Mouse (Mus musculus) embryo, embryonic 11 days (tissue): ENCODE measurements around the gene Dcxr.
A peak's percentile ranks its signal among the peaks of the same experiment; 100 is the strongest.
"Not testable (repeated sequence)": the region's sequence is repeated elsewhere in the genome, so short reads cannot be mapped to it uniquely, and the experiment has no call there.

Experiments
- DNase-seq: peaks from one replicate; pipeline ENCODE4 v3.0.0-alpha.2; 2015

Dcxr gene

DNA sequence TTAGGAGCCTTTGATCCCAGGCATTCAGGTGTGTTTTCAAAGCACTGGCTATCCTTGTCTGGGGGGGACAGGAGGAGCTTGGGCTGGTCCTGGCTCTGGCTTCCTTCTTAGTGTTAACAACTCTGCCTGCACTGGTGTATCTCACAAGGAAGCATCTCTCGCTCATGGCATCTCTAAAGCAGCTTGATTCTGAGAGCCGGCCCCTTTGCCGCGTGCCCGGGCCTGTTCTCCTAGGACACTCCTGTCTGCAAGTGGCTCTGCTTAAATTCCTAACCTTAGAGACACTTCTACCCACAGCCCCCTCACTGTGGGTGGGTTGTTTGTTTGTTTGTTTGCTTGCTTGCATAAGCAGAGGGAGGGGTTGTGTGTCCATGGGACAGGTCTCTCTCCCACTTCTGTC lies 19.1 kb downstream of the Dcxr start:
- no peak for DNase-seq

DNA sequence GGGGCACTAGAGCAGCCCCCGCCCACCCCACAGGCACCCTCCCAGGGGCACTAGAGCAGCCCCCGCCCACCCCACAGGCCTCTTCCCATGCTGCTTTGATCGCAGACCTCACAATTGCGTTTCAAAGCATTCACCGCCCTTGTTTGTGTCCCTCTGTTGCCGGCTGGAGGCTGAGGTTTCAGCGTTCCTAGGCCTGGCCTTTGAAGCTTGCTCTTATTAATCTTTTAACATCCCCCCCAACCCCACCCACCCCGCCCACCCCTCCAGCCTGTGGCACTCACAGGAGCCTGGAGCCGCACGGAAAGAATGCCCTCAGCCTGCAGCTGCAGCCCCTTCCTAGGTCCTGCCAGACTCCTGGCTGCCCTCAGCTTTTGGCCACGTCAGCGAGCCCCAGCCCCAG lies 19.9 kb downstream of the Dcxr start:
- peak; percentile 67 for DNase-seq

GRCm38 (mm10) chr11:120706120-120706519 lies 21.0 kb downstream of the Dcxr start:
- no peak for DNase-seq

DNA sequence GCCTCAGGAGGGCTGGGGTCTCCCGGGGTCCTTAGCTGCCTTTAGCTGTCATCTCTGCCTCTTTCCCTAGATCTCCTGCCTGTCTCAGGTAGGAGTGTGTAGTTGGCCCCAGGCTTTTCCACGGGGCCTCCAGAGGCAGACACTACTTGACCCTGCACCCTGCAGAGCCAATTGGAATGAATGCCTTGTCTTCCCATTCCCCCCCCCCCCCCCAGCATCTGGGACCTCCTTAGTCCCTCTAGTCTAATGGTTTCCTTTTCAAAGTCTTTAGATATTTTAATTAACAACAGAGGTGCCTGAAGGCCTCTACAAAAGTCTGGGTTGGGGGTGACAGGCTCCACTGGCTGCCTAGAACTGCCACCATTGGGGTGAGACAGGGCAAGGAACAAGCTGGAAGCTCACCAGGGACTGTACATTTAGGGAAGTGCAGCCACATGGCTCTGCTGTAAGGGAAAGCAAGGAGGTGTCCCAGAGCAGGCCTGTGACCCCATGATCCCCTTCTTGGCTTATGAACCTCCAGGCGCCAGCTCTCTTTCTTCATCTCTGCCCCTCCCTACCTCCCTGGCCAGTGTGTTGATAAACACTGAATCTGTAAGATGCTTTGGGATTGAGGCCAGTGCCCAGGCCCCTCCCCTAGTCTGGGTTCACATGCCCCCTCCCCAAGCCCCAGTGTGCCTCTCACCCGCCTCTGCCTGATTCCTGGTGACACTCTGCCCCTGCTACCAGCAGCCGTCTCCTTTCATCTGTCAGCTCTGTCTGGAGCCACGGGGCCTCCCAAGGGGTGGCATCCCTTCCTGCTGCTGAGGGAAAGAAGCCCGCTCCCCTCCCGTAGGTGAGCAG lies 22.4 kb downstream of the Dcxr start:
- peak; percentile 61 for DNase-seq

DNA sequence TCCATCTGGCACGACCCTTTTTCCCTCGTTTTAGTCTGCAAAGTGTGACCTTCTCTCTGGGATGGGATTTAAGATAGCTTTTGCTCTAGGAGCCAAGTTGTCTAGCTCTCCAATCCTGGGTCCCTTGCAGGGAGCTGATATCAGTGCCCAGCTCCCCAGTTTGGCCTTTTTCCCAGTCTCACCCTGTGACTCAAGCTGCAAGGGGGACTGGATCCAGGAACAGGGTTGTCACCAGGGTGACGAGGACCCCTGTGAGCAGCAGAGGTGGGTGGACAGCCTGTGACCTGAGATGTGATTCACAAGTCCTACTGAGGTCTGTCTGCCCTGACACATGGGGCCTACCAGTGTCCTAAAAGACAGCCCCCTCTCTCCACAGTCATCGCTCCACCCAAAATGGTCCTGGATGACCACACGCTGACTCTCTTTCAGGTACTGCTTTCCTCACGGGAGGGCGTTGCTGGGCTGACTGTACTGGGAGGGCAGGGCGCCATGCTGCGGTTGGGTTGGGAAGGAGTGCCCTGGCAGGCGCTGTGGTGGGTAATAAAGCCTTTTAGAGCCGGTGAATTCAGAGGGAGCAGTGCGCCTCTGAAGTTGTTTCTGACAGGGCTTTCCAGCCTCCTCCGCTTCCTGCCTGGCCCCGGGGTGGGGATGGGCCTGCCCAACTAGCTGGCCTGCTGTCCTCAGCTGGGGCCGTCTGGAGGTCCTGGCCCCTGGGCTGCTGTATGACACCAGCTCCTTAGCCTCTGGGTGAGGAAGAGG lies 23.2 kb downstream of the Dcxr start:
- peak; percentile 29 for DNase-seq

DNA sequence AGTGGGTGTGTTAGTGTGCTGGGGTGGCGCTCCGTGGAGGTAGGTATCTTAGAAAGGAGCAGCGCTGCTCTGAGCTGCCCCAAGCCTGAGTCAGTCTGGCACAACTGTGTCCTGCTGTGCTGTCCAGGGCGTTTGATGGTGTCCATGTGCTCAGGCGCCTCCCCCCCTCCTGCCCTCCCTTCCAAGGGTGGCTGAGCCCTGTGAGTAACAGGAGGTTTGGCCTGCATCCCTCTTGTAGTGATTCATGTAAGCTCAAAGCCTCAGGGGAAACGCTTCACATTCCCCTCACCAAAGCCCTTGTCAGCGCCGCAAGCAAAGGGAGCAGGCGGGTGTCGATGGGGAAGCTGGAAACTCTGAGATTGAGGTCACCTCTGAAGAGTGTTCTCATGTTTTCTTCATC lies 29.3 kb downstream of the Dcxr start:
- DNase-seq, result peak; percentile 29

- DNase-seq, result no peak
Observed at GRCm38 (mm10) chr11:120696568-120696967, 30.5 kb downstream of the Dcxr start.

DNA sequence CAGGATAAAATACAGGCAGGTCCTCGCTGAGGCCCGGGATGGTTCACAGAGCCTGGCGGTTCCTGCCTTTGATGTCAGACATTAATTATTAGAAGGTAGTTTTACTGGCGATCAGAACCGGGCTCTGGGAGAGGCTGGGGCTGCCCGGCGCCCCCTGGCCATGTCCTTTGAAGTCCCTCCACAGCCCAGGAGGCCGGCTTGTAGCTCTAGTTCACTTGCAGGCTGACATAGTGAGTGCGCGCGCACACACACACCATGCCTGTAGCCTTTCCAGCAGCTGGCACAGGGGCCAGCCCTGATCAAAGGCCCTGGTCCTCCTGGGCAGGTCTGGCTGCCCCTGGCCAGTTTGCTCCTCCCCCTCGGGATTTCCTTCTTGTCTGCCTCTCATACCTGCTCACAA lies 31.4 kb downstream of the Dcxr start:
- peak; percentile 79 for DNase-seq

DNA sequence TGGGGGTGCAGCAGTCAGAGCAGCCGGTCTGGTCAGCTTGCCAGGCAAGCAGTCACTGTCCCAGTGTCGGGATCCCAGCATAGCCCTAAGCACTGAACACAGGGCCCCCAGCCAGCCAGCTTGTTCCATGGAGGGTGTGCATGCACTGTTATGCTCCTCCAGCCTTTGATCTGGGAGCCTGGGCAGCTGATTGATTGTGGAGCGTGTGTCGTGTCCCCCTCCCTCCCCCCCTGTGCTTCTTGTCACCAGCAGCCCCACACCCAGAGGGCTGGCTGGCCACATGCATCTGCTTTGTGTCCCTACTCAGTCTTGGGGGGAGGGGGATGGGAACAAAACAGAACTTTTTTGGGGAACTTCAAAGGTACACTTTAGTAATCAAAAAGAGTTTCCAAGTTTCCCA lies 31.9 kb downstream of the Dcxr start:
- peak; percentile 76 for DNase-seq

DNA sequence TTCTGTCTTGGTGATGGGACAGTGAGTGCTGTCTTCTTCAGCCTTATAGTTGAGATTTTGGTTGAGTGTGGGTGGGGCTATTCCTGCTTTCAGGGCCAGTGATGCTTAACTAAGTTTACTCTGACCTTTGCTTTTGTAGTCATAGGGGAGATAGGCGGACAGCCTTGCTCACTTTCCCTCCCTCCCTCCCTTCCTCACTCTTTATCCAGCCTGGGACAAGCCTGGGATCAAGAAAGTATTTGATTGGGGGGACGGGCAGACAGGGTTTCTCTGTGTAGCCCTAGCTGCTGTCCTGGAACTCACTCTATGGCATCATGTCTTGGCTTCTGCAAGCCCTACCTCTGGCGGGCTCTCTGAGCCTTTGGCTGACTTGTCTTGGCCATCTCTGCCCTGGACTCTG lies 33.6 kb downstream of the Dcxr start:
- DNase-seq, result no peak

DNA sequence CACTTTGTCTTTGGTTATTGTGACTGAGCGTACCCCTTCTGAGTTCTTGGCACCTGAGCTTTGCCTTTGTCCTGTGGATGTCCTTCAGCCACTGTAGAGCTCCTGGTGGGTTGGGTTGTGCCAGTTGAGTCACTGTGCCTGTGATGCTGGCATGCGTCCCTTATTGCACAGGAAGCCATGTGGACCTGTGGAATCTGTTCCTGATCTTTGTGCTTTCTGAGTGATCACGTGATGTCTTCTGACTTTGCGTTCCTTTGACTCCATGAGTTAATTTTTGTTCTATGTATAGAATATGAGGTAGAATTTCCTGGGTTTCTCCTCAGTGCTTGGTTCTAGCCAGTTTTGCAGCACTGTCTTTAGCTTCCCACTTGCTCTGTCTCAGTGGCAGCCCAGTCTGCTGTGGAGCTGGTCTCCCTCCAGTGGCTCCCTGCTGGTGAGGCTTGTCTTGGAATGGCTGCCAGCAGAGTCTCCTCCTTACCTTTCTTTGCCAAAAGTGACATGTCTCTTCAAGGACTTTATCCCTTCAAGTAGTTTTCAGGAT lies 34.5 kb downstream of the Dcxr start:
- no peak for DNase-seq

- DNase-seq, result no peak
Observed at GRCm38 (mm10) chr11:120689365-120689764, 37.7 kb downstream of the Dcxr start.

- DNase-seq, result peak; percentile 32
Observed at GRCm38 (mm10) chr11:120686650-120687272, 40.3 kb downstream of the Dcxr start.

GRCm38 (mm10) chr11:120684660-120685059 lies 42.4 kb downstream of the Dcxr start:
- no peak for DNase-seq

GRCm38 (mm10) chr11:120684086-120684485 lies 43.0 kb downstream of the Dcxr start:
- no peak for DNase-seq

GRCm38 (mm10) chr11:120683536-120683935 lies 43.5 kb downstream of the Dcxr start:
- DNase-seq, result no peak

DNA sequence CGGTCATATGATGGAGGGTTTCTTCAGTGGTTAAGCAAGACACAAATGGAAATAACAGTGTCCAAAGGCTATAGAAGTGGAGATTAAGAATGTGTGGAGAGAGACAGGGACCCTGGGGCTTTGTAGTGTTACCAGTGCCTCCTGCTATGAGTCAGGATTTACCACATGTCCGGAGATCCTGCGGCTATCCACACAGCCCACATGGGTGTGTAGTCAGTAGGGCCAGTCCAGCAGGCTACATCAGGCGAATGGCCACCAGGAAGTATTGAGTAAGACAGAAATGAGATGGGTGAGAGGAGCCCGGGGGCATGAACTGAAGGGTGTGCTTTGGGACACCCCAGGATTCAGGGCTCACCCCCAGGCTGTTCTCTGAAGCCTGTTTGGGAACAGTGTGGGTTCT lies 44.4 kb downstream of the Dcxr start:
- no peak for DNase-seq

DNA sequence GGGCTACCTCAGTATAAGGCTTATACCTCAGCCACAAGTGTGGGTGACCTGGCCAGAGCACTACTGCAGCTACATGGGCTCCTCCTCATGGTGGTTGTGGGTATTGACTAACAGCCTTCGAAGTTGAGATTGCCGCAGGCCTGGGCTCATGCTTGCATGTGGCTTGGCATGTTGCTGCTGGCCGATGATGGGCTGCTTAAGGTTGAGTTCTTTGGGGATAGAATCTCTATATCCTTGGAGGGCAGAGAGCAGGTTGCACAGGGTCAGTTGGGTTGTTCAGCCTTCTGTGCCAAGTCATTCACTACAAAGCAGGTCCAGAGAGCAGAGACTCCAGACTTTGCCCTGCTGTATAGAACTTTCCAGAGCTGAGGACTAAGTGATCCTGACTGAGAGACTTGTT lies 47.2 kb downstream of the Dcxr start:
- DNase-seq, result peak; percentile 38

DNA sequence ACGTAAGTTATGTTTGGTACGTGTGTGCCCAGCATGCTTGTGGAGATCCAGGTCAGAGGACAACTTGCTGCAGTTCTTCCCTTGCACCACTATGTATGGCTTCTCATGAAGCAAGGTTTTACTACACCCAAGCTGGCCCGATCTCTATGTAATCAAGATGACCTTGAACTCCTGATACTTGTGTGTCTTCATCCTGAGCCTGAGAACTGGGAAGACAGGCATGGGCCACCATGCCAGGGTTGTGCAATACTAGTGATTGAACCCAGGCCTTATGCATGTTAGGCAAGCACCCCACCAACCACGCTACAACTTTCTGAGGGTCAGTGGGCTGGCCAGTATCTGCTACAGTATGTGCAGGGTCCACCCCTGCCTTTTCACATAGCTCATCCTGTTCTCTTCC lies 50.1 kb downstream of the Dcxr start:
- no peak for DNase-seq

DNA sequence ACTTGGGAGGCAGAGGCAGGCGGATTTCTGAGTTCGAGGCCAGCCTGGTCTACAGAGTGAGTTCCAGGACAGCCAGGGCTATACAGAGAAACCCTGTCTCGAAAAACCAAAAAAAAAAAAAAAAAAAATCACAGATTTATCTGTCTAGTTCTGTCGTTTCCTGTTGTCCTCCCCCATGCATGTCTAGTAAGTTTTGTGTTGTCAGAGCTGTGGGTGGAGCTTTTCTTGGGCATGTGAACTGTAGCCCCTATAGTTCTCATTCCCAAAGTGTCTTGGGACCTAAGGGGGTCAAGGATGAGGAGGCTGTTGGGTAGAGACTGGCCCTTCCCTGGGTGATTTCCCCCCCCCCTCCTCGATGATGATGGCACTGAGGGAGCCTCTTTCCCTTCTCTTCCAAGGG lies 51.2 kb downstream of the Dcxr start:
- not testable (repeated sequence) for DNase-seq
